Mouse (Mus musculus) bone marrow, adult 2 months (tissue): Measurements from ENCODE around the gene Srm.

Experiments used
- CTCF ChIP-seq: fragments of 200-500 bp; IDR thresholded peaks from 2 replicates; pipeline ENCODE4 v1.5.1; 2011; ENCODE audit warnings: low read length, control low read depth; ENCODE audit not compliant: control insufficient read depth, insufficient read depth
- POLR2A ChIP-seq: fragments of 200-500 bp; IDR thresholded peaks from 2 replicates; pipeline ENCODE4 v1.6.1; 2011; ENCODE audit warnings: low read depth, mild to moderate bottlenecking, control low read depth, low read length, borderline replicate concordance; ENCODE audit not compliant: control insufficient read depth

DNA sequence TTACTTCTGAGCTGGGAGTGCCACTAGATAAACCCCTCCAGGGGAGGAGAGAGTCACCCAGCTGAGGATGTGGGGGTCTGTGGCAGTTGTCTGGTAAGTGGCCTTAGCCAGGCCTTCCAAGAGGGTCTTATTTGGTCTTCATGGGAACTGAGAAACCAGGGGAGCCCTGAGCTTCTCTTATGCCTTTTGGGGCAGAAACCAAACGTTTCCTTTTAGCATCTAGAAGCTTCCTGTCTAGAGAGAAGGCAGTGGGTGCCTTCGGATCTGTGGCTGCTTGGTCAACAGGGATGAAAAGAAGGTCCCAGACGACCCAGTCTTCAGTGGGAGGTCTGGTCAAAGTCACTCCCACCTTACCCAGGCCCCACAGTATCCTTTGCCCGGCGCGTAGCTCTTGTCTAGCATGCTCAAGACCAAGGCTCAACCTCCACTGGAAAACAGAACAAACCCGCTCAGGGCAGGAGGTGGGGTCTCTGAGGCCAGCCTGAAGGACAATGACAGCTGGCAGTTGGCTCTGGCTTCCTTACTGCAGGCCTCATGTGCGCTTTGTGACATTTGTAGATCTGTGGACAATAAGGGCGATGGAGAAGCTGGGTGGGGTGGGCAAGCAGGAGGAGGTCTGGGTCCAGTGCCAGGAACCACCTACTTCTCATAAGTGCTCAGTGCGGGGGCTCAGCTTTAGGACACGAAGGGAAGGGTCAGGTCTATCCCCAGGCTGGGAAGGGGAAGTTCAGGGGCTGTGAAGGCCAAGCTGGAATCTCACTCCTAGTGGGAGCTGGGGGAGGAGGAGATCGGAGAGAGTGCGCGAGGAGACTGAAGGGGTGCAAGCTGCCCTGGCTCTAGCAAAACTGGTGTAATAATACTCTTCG, 52.2 kb downstream of the Srm start, which contains the start of gene Gm572:
- TF ChIP-seq CTCF (no peak), POLR2A (no peak)
